Comparison of ENCODE assay signal across 32 mouse cellular contexts in genomic region chr6:37199502-37199901, GRCm38 (mm10).
"Had no signal": no experiment of that assay in that cellular context is flagged by ENCODE, and none has a peak within 500 bp of the region (broad histone marks: within the 10 kb centered on the region; RNA-seq: fewer than 3 reads in every experiment).

No protein-coding gene starts in this region.

- H3K27ac ChIP-seq: limb, embryonic 10.5 days; limb, embryonic 12.5 days; limb, embryonic 13.5 days; limb, embryonic 15.5 days; liver, embryonic 12.5 days; liver, embryonic 13.5 days; liver, embryonic 14.5 days; liver, embryonic 15.5 days; lung, embryonic 15.5 days; macrophage; midbrain, embryonic 10.5 days; midbrain, embryonic 12.5 days; midbrain, embryonic 13.5 days; midbrain, embryonic 15.5 days; neural tube, embryonic 12.5 days had no signal

- H3K9me3 ChIP-seq: limb, embryonic 10.5 days; limb, embryonic 12.5 days; limb, embryonic 13.5 days; limb, embryonic 15.5 days; liver, embryonic 12.5 days; liver, embryonic 13.5 days; liver, embryonic 15.5 days; lung, embryonic 15.5 days; megakaryocyte, embryonic 14.5 days; midbrain, embryonic 10.5 days; midbrain, embryonic 12.5 days; midbrain, embryonic 13.5 days; midbrain, embryonic 15.5 days; neural tube, embryonic 12.5 days had no signal

- H3K4me2 ChIP-seq: limb, embryonic 12.5 days; limb, embryonic 13.5 days; limb, embryonic 15.5 days; liver, embryonic 11.5 days; liver, embryonic 12.5 days; liver, embryonic 13.5 days; liver, embryonic 15.5 days; lung, embryonic 14.5 days; lung, embryonic 15.5 days; midbrain, embryonic 11.5 days; midbrain, embryonic 12.5 days; midbrain, embryonic 13.5 days; midbrain, embryonic 15.5 days; neural tube, embryonic 12.5 days had no signal

- H3K36me3 ChIP-seq: limb, embryonic 10.5 days; limb, embryonic 12.5 days; limb, embryonic 13.5 days; limb, embryonic 15.5 days; liver, embryonic 12.5 days; liver, embryonic 13.5 days; liver, embryonic 15.5 days; lung, embryonic 15.5 days; midbrain, embryonic 10.5 days; midbrain, embryonic 12.5 days; midbrain, embryonic 13.5 days; midbrain, embryonic 15.5 days; neural tube, embryonic 12.5 days had no signal

- ATAC-seq: liver, embryonic 12.5 days; liver, postnatal 0 days; lung, postnatal 0 days; midbrain, embryonic 13.5 days; midbrain, embryonic 15.5 days; midbrain, embryonic 16.5 days had no signal

- DNase-seq: left cerebral cortex, postnatal 4 days; liver; liver, embryonic 13.5 days; liver, postnatal 0 days; lung, adult 18-20 months; lung, adult 2 months; lung, embryonic 14.5 days; lung, postnatal 10 days; lung, postnatal 14 days; lung, postnatal 36 days; lung, postnatal 4 days; midbrain, embryonic 14.5 days had no signal

- H3K9ac ChIP-seq: limb, embryonic 12.5 days; limb, embryonic 13.5 days; limb, embryonic 15.5 days; liver, embryonic 12.5 days; liver, embryonic 13.5 days; liver, embryonic 14.5 days; liver, embryonic 15.5 days; liver, postnatal 0 days; lung, embryonic 14.5 days; lung, embryonic 15.5 days; midbrain, embryonic 12.5 days; midbrain, embryonic 13.5 days; midbrain, embryonic 15.5 days; neural tube, embryonic 12.5 days had no signal

- H3K4me1 ChIP-seq: limb, embryonic 10.5 days; liver, embryonic 12.5 days; liver, embryonic 13.5 days; liver, embryonic 15.5 days; lung, embryonic 15.5 days; megakaryocyte, embryonic 14.5 days; midbrain, embryonic 12.5 days; neural tube, embryonic 12.5 days had no signal

- H3K4me3 ChIP-seq: limb, embryonic 10.5 days; limb, embryonic 12.5 days; limb, embryonic 13.5 days; limb, embryonic 15.5 days; liver, embryonic 12.5 days; liver, embryonic 13.5 days; liver, embryonic 15.5 days; lung, embryonic 15.5 days; megakaryocyte, embryonic 14.5 days; midbrain, embryonic 10.5 days; midbrain, embryonic 12.5 days; midbrain, embryonic 13.5 days; midbrain, embryonic 15.5 days; myocyte; neural tube, embryonic 12.5 days had no signal

- H3K27me3 ChIP-seq: limb, embryonic 12.5 days; limb, embryonic 13.5 days; limb, embryonic 15.5 days; liver, embryonic 12.5 days; liver, embryonic 13.5 days; liver, embryonic 15.5 days; lung, embryonic 15.5 days; midbrain, embryonic 12.5 days; midbrain, embryonic 13.5 days; midbrain, embryonic 15.5 days; neural tube, embryonic 12.5 days had no signal
